Mouse (Mus musculus) T-helper 17 cell (primary cell): ENCODE results near the gene Olfr70.

Source experiments
- in situ Hi-C, 2 experiments: fragments of 300-600 bp; cut with MboI, MseI; formaldehyde crosslinking; loops; 1 replicate in 1 of 2; 2 replicates in 1 of 2; pipeline ENCODE4 v1.15.1; 2025; ENCODE audit warnings: high pct_unique_total_duplicates in 2 of 2

Olfr70 gene

DNA sequence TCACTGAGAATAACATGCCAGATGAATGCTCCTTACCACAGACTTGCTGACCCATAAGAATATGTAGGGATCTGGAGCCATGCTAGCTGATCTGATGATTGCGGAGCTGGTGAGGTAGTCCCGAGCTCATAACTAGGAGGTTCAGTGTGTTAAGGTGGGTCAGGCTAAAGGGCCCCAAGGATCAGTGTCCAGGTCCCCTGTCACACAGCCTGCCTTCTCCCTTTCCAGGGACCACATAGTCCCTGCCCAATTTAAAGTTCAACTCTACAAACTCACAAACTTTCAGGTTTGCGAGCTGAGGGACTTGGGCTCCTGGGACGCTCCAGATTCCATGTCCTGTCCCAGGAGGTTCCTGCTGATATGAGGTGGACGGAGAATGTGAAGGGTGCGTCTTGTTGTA lies at the start of gene Olfr70:
Gene Olfr70, minus strand, starts transcription at position 101 of the 400 bp plus-strand sequence.
- in situ Hi-C loops = no loop called here

DNA sequence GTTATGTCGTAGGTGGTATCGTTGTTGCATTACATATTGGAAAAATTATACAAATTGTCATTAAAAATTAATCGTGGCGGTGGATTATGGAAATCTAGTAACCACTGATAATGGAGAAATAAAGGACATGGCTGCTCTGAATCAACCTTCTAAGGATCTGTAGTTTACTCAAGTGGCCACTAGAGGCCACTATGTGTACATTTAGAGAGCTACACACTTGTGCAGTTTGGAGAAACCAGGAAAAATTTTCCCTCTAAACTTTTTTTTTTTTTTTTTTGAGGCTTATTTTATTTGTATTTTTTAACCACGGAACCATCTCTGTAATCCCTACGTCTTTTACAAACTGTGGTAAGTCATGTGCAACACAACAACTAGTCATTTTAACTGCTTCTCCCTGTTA lies 44.6 kb upstream of the Olfr70 start:
- in situ Hi-C loops = no loop called here

DNA sequence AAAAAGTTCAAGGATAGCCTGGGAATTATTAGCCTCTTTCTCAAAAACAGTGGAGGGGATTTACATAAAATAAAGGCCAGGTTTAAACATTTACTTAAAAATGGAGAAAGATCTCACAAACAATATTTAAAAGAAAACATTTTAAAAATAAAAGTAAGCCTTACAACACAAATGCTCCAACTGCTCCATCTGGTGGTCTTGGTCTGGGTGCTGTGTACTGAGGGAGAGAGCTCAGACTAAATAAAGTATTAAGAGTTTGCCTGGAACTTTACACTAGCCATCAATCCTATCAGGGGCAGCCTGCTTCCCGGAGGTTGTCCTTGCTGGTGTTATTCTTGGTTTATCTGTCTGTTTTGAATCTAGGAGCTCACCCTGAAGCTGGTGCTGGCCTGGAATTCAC lies 42.5 kb upstream of the Olfr70 start:
- in situ Hi-C loops = no loop called here

DNA sequence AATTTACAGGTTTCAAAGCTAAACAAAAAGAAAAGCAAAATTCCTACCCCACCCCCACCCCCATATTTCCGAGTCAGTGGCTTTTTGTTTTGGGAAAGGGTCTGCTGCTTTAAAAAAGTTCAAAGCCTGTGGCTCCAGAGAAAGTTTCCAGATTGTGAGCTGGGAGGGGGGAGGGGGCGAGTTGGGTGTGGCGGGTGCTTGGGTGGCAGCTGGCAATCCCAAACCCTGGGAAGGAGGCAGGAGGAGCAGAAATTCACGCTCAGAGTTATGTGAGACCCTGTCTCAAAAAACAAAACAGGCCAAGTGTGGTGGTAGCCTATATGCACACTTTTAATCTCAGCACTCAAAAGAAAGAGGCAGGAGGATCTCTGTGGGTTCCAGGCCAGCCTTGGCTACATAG lies 42.0 kb upstream of the Olfr70 start:
- in situ Hi-C loops = no loop called here

DNA sequence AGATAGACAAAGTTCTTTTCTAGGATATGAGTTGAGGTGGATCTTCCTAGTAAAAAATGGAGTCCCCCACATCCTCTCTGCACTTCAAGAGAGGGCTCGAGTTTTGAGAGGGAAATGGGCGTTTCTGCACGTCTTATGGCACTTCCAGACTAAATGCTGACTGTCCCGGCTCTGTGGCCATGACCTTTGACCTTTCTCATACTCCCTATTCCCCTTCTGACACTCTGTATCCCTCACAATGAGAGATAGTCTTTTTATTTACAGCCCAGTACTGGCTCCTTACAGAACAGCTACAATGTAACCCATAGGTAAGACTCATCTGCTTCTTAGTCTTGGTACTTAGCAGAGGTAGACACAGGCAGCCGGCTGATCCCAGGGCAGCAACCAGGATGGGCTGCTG lies 40.9 kb upstream of the Olfr70 start:
- in situ Hi-C loops = no loop called here

DNA sequence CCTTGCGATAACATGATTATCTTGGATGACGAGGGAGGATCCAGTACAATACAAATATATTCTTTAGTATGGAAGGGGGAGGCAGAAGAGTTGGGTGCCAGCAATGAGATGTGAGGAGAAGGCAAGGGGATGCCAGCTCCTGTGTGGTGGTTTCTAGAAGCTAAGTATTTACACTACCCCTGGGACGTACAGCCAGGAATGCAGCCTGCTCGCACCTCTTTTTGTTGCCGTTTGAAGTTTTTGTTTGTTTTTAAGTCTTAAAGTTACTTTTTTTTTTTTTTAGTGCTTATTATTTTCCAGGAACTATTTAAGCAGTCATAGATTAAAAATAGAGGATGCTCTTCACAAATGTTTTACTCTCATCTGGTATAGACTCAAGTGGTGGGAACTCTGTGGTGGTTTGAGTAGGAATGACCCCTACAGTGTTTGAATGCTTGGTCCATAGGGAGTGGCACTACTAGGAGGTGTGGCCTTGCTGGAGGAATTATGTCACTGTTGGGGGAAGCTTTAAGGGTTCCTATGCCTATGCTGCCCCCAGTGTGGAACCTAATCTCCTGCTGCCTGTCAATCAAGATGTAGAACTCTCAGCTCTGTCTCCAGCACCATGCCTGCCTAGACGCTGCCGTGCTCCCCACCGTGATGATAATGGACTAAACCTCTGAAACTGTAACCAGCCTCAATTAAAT lies 38.5 kb upstream of the Olfr70 start:
- in situ Hi-C loops = no loop called here

DNA sequence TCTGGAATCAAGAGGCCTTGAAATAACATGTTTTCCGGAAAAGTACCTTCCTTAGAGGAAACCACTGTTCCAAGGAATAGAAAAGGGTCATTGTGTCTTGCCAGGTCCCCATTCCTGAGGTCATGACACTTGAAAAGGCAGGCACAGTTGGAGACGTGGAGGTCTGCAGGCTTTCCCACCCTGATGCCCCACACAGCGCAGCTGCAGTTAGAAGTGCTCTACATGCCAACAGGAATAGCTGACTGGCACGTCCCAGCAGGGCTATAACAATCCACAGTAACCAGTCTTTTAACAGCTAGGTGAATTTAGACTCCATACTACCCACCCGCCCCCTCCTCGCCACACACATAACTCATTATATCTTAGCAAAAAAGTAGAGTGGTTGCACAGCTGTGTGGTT lies 36.5 kb upstream of the Olfr70 start:
- in situ Hi-C loops = no loop called here

DNA sequence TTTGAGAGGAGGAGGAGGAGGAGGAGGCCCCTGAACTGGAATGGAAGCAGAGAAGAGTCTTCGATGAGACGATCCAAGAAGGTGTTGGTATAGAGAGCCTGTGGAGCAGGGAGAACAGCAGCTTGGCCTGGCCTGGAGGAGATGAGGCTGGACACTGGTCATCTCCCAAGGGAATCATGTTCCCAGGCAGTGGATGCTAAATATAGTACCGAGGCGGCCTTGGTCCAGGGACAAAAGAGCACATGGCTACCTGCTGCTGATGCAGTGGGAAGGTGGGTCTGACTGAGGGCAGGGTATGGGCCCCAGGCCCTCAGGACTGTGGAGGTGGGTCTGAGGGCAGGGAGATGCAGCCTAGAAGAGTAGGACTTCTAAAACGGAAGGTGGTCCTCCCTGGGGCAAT lies 32.6 kb upstream of the Olfr70 start:
- in situ Hi-C loops = no loop called here

DNA sequence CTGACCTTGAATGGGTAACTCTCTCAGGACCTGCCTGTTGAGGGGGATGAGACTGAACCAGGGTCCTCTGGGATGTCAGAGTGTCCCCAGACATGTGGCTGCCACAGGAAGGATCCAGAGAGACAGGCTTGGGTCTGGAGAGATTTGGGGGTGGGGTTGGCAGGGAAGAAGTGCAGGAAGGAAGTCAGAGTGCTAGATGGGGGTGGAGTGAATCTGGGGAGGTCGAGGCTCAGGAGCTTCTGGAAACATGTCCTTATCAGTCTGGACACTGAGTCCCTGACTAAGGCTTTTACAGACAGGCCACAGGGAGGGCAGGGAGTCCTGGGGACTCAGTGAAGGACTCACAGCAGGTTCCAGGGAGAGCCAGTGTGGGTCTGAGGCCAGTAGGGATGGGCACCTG lies 31.6 kb upstream of the Olfr70 start:
- in situ Hi-C loops = no loop called here

DNA sequence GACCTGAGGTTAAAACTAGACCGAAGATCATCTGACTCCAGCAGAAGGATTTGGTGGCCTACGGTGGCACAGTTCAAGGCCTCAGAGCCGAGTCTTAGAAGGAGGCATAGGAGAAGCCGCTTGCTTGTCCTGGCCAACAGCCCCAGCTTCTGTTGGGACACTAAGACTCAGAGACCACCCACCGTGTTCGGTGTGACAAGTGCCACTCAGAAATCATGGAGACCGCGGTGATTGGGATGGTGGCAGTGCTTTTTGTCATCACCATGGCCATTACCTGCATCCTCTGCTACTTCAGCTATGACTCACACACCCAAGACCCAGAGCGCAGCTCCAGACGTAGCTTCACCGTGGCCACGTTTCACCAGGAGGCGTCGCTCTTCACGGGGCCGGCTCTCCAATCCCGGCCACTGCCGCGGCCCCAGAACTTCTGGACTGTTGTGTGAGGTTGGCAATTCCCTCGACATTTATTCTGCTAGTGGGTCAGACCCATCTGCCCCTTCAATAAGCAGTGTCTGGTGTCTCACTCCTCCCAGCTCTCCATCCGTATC lies 30.2 kb upstream of the Olfr70 start:
- in situ Hi-C loops = no loop called here

DNA sequence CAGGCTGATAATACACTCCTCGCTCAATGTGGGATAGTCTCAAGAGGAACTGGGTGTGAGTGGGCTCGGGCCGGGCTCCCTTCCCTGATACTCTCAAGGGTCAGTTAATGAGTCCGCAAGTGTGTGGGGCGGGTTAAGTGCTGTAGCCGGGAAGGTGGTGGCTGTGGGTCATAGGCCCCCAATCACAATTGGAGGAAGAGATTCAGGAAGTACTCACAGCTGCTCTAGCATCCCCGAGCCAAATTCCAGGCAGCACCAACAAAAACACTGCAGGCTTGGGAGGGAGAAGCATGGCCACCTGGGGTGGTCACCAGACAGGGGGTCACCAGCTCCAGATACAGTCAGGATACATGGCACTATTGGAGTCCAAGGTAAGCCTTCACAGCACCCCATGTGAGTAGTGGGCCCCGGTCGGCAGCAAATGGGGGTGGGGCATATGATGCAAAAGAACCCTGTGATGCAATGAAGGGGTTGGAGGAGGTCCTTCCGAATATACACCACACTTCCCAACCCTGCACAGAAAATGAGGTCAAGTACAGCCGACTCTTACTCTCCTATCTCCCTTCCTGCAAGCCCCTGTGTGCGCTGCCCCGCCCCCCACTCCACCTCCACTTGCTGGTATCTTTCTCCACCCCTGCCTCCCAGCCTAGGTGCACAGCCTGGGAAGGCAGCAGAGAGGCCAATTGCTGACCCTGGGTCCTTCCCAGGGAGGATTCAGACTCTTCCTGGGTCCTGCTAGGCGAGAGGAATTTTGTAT lies 29.4 kb upstream of the Olfr70 start, which contains the start of gene Spaar:
Gene Spaar, plus strand, starts transcription at position 241 of the 757 bp plus-strand sequence.
- in situ Hi-C loops = no loop called here

DNA sequence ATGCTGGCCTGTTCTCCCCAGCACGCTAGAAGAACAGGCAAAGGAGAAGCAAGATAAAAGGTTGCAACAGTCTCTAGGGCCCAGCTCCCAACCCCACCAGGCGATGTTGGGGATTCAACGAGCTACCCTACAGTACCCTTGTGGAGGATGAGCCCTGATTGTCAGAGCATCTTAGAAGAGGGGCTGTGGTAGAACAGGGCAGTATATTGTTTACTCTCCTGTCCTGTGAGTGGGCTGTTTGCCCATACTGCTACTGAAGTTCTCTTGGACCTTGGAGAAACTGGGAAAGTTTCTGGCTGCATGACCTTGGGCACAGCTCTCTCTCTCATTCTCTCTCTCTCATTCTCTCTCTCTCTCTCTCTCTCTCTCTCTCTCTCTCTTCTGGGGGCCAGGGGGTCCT lies 28.5 kb upstream of the Olfr70 start:
- in situ Hi-C loops = no loop called here

DNA sequence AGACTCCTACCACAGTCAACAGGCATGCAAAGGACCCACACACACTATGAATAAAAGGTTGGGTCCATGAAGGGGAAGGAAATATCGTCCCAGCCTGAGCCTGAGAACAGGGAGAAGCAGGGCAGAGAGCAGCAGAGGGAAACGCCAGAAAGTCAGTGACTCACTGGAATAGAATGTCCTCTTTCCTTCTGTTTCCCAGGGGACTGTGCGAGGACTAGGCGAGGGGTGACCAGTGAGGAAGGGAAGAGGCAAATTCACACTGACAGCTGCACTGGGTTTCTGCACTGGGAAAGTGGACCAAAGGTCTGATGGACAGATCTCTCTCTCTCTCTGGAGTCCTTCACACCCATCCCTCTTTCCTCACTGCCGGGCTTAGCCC lies 28.0 kb upstream of the Olfr70 start:
- in situ Hi-C loops = no loop called here

DNA sequence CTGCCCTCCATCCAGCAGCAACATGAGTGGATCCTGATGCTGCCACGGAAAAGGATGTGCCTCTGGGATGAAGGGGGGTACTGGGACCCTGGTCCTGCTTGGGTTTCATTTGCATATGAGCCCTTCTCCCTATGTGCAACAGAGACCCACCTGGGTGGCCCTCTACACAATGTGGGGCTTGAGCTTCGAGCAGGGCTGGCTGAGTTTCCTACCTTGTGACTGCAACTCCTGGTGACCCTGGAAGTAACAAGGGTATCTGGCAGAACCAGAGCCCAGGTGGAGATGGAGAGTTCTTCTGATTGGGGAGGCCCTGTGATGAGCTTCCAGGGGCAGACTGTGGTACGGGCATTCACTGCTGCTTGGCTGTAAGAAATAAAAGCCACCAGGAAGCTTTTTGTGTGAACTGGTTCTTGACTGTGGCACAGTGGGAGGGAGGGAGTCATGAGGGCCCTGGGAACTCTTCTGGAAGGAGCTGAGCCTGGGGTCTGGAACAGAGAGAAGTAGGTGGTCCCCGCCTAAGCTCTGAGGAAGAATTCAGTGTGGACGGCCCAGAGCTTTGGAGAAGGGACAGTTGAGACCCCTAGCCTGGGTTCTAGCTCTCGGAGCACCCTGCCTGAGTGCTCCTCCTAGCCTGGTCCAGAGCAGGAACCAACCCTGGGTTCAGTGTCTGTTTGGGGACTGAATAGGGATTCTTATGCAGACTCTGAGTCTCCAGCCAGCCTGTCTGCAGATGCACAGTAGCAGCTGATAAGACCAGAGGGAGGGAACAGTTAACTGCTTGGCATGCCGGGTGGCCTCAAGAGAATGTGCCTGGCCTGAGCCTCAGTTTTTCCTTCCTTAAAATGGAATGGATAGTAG lies 27.3 kb upstream of the Olfr70 start:
- in situ Hi-C loops = no loop called here

DNA sequence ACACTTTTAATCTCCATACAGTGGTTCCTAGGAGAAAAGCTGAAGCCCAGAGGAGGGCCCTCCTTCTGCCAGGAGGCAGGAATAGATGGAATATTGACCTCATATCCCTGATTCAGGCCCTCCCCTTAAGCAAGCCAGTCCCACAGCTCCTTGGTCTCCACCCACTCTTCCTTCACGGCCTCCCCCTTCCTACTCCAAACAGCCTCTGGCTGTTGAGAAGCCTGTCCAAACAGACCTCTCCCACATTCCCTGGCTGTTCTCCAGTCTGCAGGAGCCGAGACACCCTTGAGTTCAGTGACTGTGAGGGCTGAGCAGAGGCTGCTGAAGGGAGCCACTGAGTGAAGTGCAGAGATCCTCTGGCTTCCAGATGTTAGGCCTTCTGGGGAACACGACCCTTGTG lies 26.4 kb upstream of the Olfr70 start, which contains the start of gene Hrct1:
Gene Hrct1, plus strand, starts transcription at position 194 of the 400 bp plus-strand sequence.
- in situ Hi-C loops = no loop called here

DNA sequence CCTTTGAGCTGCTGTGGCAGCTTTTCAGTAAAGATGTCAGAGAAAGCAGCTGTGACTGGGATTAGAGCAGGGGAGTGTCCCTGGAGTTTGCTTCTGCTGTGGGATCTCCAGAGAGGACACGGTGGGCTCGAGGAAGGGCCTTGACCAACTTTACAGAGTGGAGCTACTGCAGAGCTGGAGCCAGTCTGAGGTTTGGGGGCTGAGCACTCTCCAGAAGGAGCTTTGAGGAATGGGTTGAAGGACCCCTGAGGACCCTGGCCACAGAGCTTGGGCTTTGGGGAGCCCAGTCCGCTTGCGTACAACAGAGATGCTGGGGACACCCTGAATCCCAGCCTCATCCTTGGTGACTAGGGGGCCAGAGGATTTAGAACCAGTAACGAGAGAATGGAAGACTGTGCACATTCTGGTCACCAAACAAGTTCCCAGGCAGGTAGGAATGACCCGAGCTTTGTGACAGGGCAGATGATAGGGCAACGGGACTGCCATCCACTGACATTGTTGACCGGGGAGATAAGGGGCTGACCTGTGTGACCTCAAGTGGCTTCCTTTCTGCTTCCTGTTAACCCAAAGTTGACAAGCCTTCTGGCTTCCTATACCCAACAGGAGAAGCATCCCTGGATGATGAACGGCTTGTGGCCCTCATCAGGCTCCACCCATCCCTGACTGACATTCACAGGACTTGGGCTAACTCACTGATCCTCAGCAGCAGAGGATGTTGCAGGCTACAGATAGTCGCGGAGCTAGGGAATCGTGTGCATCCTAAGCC lies 25.8 kb upstream of the Olfr70 start:
- in situ Hi-C loops = no loop called here

DNA sequence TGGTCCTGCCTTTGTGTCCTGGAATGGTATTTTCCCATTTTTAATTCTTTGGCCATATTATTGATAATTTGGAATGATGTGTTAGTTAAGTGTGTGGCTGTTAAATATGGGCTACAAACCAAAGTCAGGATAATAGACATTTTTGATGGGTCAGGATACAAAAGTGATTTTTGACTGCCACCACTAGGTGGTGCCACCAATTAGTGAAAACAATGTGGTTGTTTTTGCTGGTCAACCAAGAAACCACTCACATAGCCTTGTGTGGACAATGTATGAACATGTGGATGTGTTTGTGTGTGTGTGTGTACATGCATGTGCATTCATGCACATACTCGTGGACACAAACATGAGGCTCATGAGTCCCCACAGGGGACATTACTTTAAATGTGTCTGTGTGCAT lies 24.2 kb upstream of the Olfr70 start:
- in situ Hi-C loops = no loop called here

DNA sequence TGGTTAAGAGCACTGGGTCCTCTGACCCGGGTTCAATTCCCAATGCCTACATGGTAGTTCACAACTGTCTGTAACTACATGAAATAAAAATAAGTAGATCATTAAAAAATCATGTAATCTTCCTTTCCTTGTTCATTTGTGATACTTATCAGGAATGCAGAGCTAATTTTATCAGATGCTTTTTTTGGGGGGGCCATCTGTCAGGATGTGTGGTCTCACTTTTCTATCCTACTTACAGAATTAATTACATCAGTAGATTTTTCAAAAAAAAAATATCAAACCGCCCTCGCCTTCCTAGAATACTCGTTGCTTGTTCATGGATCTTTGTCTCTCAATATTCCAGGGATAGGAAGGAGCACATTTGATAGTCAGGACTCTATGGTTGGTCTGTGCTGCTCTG lies 21.6 kb upstream of the Olfr70 start:
- in situ Hi-C loops = no loop called here

DNA sequence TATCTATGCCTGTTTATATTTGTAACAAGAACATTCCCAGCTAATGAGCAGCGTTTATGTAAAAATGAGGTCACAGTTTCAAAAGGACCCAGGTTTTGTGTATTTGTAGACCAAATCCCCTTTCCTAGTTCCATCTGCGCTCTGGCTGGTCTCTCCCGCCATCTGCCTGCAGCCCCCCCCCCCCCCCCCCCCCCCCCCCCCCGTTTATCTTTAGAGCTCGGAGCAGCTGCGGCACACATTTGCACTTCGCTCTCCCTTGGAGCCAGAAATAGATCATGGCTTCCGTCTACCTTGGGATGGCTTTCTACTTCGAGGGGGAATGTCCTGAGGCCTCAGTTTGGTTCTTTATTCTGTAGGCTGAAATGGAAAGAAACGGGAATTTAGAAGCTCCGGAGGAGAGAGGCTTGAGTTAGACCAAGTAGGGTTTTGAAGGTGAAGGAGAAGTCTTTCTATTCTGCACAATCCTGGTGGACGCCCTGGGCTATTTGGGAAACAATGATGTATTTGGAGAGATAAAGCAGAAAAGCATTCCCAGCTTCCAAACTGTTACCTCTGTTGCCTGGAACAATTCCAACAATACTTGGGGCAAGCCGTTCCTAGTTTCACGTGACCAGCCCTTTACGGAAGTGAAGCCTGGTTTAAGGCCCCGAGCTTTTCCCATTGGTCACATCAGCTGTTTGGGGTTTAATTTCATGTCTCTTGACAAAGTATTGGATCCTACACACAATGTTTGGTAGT lies 20.1 kb upstream of the Olfr70 start:
- in situ Hi-C loops = no loop called here

DNA sequence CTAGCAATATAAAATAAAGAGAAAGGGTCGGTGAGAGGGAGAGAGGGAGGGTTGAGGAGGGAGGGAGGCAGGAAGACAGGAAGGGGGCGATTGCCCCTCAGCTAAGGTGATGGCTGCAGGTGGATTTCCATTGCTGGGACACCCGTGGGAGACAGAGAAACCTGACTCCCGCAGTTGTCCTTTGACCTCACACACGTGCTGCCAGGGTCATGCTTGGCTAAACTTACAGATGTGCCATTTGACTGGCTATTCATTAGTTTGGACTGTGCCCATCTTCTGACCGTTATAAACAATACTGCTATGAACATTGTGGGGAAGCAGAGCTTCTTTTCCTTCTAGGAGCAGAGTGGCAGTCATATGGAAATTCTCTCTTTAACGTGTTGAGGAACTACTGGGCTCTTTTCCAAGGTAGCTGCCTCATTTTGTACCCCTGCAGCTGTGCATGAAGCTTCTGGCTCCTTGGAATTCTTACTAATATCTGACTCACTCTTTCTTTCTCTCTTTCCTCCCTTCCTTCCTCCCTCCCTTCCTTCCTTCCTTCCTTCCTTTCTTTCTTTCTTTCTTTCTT lies 13.1 kb upstream of the Olfr70 start:
- in situ Hi-C loops = no loop called here
